Mouse (Mus musculus) adrenal gland, postnatal 14 days (tissue): Measurements from ENCODE around the gene Kcnt2. TPM values are rescaled to one million over a fixed set of nuclear protein-coding genes. Genes with fewer than 3 reads are reported as not detected.

ENCODE experiments used
- DNase-seq: peaks from one replicate; pipeline ENCODE4 v3.0.0; 2021; ENCODE audit warnings: mixed read lengths
- long read RNA-seq, 2 experiments: library from polyadenylated mRNA; stranded (forward); transcript quantifications; one replicate each; pipeline ENCODE4 v2.0.0; 2021
- total RNA-seq: library from RNA; stranded (reverse); gene quantifications from 2 replicates; pipeline ENCODE4 v1.2.3, GENCODE M21; 2021

The Kcnt2 gene
- 1.2 and 1.4 TPM in 2 replicates for total RNA-seq
- long read RNA-seq, experiment 1, result 0 reads
- long read RNA-seq, experiment 2, result 0 reads

- DNase-seq, result peak; percentile 35
Measured at GRCm38 (mm10) chr1:140245876-140246597, at the start of gene Kcnt2. Gene Kcnt2, plus strand, starts transcription at chr1:140246158.

- no peak for DNase-seq
Measured at GRCm38 (mm10) chr1:140205329-140205728, 40.6 kb upstream of the Kcnt2 start.

GRCm38 (mm10) chr1:140225221-140225620 lies 20.7 kb upstream of the Kcnt2 start:
- DNase-seq, result no peak

GRCm38 (mm10) chr1:140226673-140227072 lies 19.3 kb upstream of the Kcnt2 start:
- DNase-seq, result no peak

GRCm38 (mm10) chr1:140245465-140245864 lies 493 bp upstream of the Kcnt2 start:
- DNase-seq, result peak; percentile 54

GRCm38 (mm10) chr1:140264696-140265095 lies 18.7 kb downstream of the Kcnt2 start:
- DNase-seq, result peak; percentile 9

GRCm38 (mm10) chr1:140266047-140266446 lies 20.1 kb downstream of the Kcnt2 start:
- no peak for DNase-seq

GRCm38 (mm10) chr1:140266643-140267286 lies 20.8 kb downstream of the Kcnt2 start:
- DNase-seq, result no peak

- no peak for DNase-seq
Measured at GRCm38 (mm10) chr1:140267288-140267687, 21.3 kb downstream of the Kcnt2 start.

GRCm38 (mm10) chr1:140273624-140274023 lies 27.7 kb downstream of the Kcnt2 start:
- no peak for DNase-seq

- DNase-seq, result no peak
Measured at GRCm38 (mm10) chr1:140275813-140276212, 29.9 kb downstream of the Kcnt2 start.

GRCm38 (mm10) chr1:140293140-140293539 lies 47.2 kb downstream of the Kcnt2 start:
- no peak for DNase-seq

GRCm38 (mm10) chr1:140295482-140295881 lies 49.5 kb downstream of the Kcnt2 start:
- no peak for DNase-seq

GRCm38 (mm10) chr1:140304244-140304643 lies 58.3 kb downstream of the Kcnt2 start:
- DNase-seq, result no peak

GRCm38 (mm10) chr1:140305344-140305743 lies 59.4 kb downstream of the Kcnt2 start:
- no peak for DNase-seq

- no peak for DNase-seq
Measured at GRCm38 (mm10) chr1:140306339-140306738, 60.4 kb downstream of the Kcnt2 start.

GRCm38 (mm10) chr1:140310739-140311138 lies 64.8 kb downstream of the Kcnt2 start:
- no peak for DNase-seq

GRCm38 (mm10) chr1:140325088-140325487 lies 79.1 kb downstream of the Kcnt2 start:
- no peak for DNase-seq

GRCm38 (mm10) chr1:140326709-140327108 lies 80.8 kb downstream of the Kcnt2 start:
- no peak for DNase-seq

GRCm38 (mm10) chr1:140333702-140334101 lies 87.7 kb downstream of the Kcnt2 start:
- no peak for DNase-seq

- DNase-seq, result no peak
Measured at GRCm38 (mm10) chr1:140338417-140338816, 92.5 kb downstream of the Kcnt2 start.

- no peak for DNase-seq
Measured at GRCm38 (mm10) chr1:140339368-140339767, 93.4 kb downstream of the Kcnt2 start.

GRCm38 (mm10) chr1:140364787-140365186 lies 118.8 kb downstream of the Kcnt2 start:
- DNase-seq, result no peak

- DNase-seq, result no peak
Measured at GRCm38 (mm10) chr1:140373532-140373931, 127.6 kb downstream of the Kcnt2 start.
